Mouse (Mus musculus) neural tube, embryonic 13.5 days (tissue): ENCODE results near the gene Tor1a. TPM values are rescaled to one million over a fixed set of nuclear protein-coding genes. Genes with fewer than 3 reads are reported as not detected.

Source experiments
- ATAC-seq: fragments of 200-750 bp; cut with Nextera tagmentation; 2 replicates; pipeline ENCODE4 v1.8.0; 2017; ENCODE audit warnings: low read depth, mild to moderate bottlenecking, moderate TSS enrichment, moderate library complexity
- H3K27ac ChIP-seq: fragments of 300-500 bp; sonication (generic); replicated peaks from 2 replicates; pipeline ENCODE4 v1.5.1; 2015; ENCODE audit warnings: moderate library complexity, mild to moderate bottlenecking, inconsistent platforms
- H3K27me3 ChIP-seq: fragments of 300-500 bp; sonication (generic); 2 replicates; pipeline ENCODE4 v1.6.1; 2015; ENCODE audit warnings: mild to moderate bottlenecking, inconsistent platforms
- H3K36me3 ChIP-seq: fragments of 300-500 bp; sonication (generic); 2 replicates; pipeline ENCODE4 v1.6.1; 2015; ENCODE audit warnings: mild to moderate bottlenecking, inconsistent platforms
- H3K4me1 ChIP-seq: fragments of 300-500 bp; sonication (generic); replicated peaks from 2 replicates; pipeline ENCODE4 v1.6.1; 2015; ENCODE audit warnings: inconsistent platforms
- H3K4me2 ChIP-seq: fragments of 300-500 bp; sonication (generic); 2 replicates; pipeline ENCODE4 v1.6.1; 2015; ENCODE audit warnings: inconsistent platforms, mild to moderate bottlenecking, moderate library complexity
- H3K4me3 ChIP-seq: fragments of 300-500 bp; sonication (generic); 2 replicates; pipeline ENCODE4 v1.5.1; 2015; ENCODE audit warnings: mild to moderate bottlenecking, inconsistent platforms
- H3K9ac ChIP-seq: fragments of 300-500 bp; sonication (generic); 2 replicates; pipeline ENCODE4 v1.6.1; 2015; ENCODE audit warnings: moderate library complexity, mild to moderate bottlenecking, inconsistent platforms
- H3K9me3 ChIP-seq: fragments of 300-500 bp; sonication (generic); 2 replicates; pipeline ENCODE4 v1.6.1; 2016; ENCODE audit warnings: inconsistent platforms
- WGBS: fragments of 180-500 bp; shearing (Covaris S2); methylation state at CpG from one replicate; pipeline ENCODE4 v1.1.7; 2015; 5-methylcytosine and 5-hydroxymethylcytosine counted together
- polyA plus RNA-seq: library from polyadenylated mRNA; unstranded; fragments of >200 nt; fragmentation: Nextera tagmentation; extraction: Ambion mirVana; gene quantifications from 2 replicates; pipeline ENCODE4 v1.2.1, GENCODE M21; 2015

Gene Tor1a
- polyA plus RNA-seq, 1 experiment from 2014 or later = 92.3 TPM

- no peak overlapping the region for H3K4me2 ChIP-seq
- H3K9me3 ChIP-seq = no peaks in the 10 kb centered on the region
- no peak overlapping the region for H3K9ac ChIP-seq
- H3K36me3 ChIP-seq = no peaks in the 10 kb centered on the region
- no peak for ATAC-seq
- no peak overlapping the region for H3K27ac ChIP-seq
- H3K4me1 ChIP-seq = 0 out of 2 replicates have a peak, but pooled peaks cover 6% of the 10 kb centered on the region
- no peak overlapping the region for H3K4me3 ChIP-seq
- WGBS = 43% methylated on average over 3 of the region's 3 CpGs
- H3K27me3 ChIP-seq = no peaks in the 10 kb centered on the region
Observed at GRCm38 (mm10) chr2:30914836-30915235, 52.9 kb downstream of the Tor1a start.

- H3K4me3 ChIP-seq = no peak overlapping the region
- H3K27me3 ChIP-seq = no peaks in the 10 kb centered on the region
- no peak overlapping the region for H3K27ac ChIP-seq
- H3K4me1 ChIP-seq = 0 out of 2 replicates have a peak, but pooled peaks cover 6% of the 10 kb centered on the region
- H3K36me3 ChIP-seq = no peaks in the 10 kb centered on the region
- H3K4me2 ChIP-seq = no peak overlapping the region
- ATAC-seq = no peak
- H3K9ac ChIP-seq = no peak overlapping the region
- H3K9me3 ChIP-seq = no peaks in the 10 kb centered on the region
- WGBS = 83% methylated on average over 8 of the region's 8 CpGs
Observed at GRCm38 (mm10) chr2:30913022-30913421, 54.7 kb downstream of the Tor1a start.

DNA sequence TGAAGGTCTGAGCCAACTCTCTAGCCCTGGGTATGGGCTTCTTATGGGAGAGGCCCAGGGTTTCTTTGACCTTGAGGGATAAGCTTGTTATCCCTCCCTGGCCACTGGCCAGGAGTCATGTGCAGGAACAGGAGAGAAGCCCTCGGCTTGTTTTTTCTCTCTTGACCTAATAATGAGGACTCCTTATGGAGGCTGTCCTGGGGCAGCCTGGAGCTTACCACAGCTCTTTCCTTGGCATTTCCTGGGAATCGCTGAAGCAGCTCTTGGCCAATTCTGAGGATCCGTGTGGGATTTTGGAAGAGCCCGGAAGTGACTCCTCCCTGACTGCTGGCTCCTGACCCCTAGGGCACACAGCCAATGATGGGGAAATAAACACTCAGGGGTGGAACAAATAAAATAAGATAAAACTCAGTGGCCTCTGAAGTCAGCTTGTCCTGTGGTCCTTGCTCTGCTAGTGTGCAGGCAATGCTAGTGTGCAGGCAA is 55.4 kb downstream of the Tor1a start:
- Histone ChIP-seq H3K27me3 (no peaks in the 10 kb centered on the region), H3K4me2 (no peak overlapping the region), H3K9ac (no peak overlapping the region), H3K9me3 (no peaks in the 10 kb centered on the region), H3K27ac (no peak overlapping the region), H3K4me3 (no peak overlapping the region), H3K4me1 (0 out of 2 replicates have a peak, but pooled peaks cover 6% of the 10 kb centered on the region), H3K36me3 (no peaks in the 10 kb centered on the region)
- ATAC-seq = no peak
- WGBS = 66% methylated on average over 4 of the region's 4 CpGs

Other genes with a start within 250 kb of the Tor1a start
- gene 1700001O22Rik, start 164.3 kb downstream of the Tor1a start, polyA plus RNA-seq = 0.91 and 1.3 TPM in 2 replicates
- gene Ntmt1, start 160.1 kb downstream of the Tor1a start, polyA plus RNA-seq = 101 and 107 TPM in 2 replicates
- gene Asb6, start 137.6 kb downstream of the Tor1a start, polyA plus RNA-seq = 38.2 and 39.8 TPM in 2 replicates
- 1.7 and 4.9 TPM in 2 replicates for gene Prrx2, start 133.0 kb downstream of the Tor1a start, polyA plus RNA-seq
- 2.4 and 2.7 TPM in 2 replicates for gene Ptges, start 38.1 kb downstream of the Tor1a start, polyA plus RNA-seq
- gene Tor1b, start 15.0 kb downstream of the Tor1a start, polyA plus RNA-seq = 14.9 and 16.3 TPM in 2 replicates
- gene BC005624, start 14.3 kb upstream of the Tor1a start, polyA plus RNA-seq = 92.3 and 95.2 TPM in 2 replicates
- 48.9 and 49.6 TPM in 2 replicates for gene Usp20, start 14.3 kb upstream of the Tor1a start, polyA plus RNA-seq
- 21.6 and 28.0 TPM in 2 replicates for gene Fnbp1, start 174.1 kb upstream of the Tor1a start, polyA plus RNA-seq
- gene Gpr107, start 184.4 kb upstream of the Tor1a start, polyA plus RNA-seq = 34.9 and 37.3 TPM in 2 replicates